Mouse (Mus musculus) T-helper 1 cell (primary cell): ENCODE results near the gene 2310007B03Rik.
"Not testable (repeated sequence)": the region's sequence is repeated elsewhere in the genome, so short reads cannot be mapped to it uniquely, and the experiment has no call there.

Experiments used
- in situ Hi-C: fragments of 300-600 bp; cut with MboI, MseI; formaldehyde crosslinking; loops from one replicate; pipeline ENCODE4 v1.15.1; 2025; ENCODE audit warnings: high pct_unique_total_duplicates

2310007B03Rik gene

DNA sequence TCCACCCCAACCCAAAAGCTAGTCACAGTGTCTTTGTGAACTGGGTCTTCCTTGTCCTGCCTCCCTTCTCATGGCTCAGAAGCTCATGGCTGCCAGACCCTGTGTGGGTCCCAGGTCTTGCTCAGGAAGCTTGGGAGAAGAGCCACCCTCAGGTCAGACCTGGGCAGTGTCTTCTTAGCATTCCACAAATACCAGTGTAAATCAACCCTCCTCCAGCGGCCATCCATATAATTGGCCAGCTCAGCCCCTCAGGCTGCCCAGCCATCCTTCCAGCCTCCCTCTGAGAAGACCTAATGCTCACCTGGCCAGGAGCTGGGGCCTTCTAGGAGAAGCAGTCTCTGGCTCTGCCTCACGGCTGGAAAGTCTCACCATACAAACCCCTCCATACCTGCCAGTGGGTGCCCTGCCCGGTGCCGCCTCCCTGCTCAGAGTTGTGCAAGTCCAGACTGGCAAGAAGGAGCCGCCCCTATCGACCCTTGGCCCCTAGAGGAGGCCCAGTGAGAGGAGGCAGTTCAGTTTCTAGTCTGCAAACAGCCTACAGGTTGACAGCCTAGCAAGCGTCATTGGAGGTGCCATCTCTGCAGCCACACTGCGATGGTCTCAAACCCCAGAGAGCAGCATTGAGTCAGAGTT lies at the start of gene 2310007B03Rik:
TSS of gene 2310007B03Rik (minus strand) at position 448 of the 633 bp plus-strand sequence.
- in situ Hi-C loops: no loop called here

DNA sequence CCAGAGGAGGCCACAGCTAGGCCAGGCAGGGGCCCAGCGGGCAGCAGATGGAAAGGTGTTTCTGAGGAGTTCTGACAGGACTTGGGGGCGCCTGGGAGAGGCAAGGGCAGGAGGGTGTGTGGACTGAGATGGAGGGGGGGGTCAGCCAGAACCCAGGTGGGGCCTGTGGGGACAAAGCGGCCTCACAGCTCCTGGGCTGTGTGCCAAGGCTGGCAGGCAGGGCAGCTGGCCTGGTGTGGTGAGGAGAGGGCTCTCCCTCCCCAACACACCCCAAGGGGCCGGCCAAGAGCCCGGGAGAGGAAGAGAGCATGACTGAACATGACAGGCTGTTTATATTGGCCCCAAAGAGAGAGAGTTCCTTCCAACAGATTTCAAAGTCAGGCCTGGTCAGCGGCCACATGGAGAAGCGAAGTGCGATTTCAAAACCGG lies 49.5 kb upstream of the 2310007B03Rik start:
- in situ Hi-C loops: no loop called here

DNA sequence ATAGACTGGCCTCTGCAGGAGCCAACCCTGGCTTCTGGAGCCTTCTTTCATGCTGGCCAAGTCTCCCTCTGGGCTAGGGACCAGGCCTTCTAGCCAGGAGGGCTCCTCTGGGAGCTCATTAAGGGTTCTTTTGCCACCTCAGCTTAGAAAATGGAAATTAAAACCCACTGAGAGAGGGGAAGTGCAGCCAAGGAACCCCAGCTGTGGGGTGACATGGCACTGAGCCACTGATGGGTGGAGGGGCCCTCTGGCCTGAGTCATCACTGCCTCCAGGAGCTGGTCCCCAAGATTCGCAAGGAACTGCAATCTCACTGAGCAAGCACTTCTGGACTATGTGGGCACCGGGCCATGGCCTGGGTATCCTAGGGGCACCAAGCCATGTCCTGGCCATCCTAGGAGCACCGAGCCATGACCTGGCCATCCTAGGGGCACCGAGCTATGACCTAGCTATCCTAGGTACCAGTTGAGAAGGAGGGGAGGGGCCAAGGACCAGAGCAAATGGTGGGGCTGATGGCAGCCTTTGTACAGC lies 46.9 kb upstream of the 2310007B03Rik start:
- in situ Hi-C loops: no loop called here

DNA sequence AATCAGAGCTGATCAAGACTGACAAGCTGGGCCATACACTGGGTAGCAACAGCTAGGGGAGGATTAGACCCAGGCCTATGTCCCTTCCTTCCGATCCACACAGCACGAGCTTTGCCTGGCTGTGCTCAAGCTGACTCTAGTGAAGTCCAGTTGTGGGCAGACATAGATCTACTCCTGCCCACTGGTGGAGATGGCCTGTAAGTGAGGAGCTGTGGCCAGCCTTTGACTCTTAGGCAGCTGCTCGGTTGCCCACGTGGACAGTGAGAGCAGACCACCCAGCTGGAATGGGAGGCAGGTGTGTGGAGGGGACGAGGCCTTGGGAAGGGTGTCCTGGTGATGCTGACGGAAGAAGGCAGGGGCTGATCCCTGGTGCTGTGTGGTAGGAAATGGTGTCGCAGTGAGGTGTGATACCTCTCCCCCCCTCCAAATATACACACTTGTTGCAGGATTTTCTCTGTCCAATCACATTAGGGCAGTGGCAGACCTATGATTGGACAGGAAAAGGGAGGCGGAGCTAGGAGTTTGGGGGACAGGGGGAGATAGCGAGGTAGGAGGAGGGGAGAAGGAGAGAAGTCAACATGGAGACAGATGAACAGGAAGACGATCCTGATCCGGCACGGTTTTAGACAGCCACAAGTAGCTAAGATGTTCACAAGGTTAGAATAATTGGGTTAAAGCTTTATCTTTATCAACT lies 45.7 kb upstream of the 2310007B03Rik start:
- in situ Hi-C loops: no loop called here

DNA sequence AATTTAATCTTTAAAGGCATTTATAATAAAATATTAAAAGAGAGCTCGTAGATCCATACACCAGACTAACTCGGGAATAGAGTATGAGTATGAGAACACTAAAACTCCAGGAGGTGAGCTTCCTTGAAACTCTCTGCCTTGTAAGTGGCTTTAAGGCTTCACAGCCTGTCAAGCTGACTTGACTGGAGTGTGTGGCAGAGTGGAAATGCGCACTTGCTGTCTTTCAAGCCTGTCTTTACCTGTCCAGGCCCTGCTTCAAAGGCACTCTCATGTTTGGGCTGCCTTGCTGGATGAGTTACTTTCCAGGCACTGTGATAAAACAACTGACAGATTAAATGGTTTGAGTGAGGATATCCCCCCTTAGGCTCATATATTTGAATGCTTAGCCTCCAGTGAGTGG lies 37.2 kb upstream of the 2310007B03Rik start:
- in situ Hi-C loops: no loop called here

DNA sequence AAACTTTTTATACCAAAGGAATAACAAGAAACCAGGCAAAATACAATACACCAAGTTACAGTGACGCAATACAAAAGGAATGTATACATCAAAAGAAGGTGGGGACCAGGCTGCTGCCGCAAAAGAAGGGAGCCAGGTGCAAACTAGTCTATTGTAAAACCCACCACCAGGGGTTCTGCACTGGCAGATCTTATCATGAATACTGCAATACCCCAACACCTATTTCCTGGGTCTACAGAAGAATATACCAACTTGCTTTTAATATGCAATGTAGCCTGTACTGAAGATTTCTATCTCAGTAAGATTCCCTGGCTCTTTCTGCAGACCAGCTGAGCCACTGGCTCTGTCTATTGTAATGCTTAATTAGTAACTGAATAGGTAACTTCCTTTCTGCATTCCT lies 36.7 kb upstream of the 2310007B03Rik start:
- in situ Hi-C loops: not testable (repeated sequence)

DNA sequence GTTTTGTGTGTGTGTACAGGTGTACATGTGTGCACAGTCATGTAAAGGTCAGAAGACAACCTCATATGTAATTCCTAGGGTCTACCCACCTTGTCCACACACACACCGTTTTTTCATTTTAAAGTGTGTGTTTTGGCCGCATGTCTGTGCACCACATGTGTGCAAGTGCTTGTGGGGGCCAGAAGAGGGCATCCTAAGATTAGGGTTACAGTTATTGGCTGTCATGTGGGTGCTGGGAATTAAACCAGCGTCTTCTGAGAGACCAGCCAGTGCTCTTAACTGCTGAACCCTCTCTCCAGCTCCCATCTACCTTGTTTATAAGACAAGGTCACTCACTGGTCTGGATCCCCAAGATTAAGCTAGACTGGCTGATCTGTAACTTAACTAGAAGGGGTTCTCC lies 34.2 kb upstream of the 2310007B03Rik start:
- in situ Hi-C loops: no loop called here

DNA sequence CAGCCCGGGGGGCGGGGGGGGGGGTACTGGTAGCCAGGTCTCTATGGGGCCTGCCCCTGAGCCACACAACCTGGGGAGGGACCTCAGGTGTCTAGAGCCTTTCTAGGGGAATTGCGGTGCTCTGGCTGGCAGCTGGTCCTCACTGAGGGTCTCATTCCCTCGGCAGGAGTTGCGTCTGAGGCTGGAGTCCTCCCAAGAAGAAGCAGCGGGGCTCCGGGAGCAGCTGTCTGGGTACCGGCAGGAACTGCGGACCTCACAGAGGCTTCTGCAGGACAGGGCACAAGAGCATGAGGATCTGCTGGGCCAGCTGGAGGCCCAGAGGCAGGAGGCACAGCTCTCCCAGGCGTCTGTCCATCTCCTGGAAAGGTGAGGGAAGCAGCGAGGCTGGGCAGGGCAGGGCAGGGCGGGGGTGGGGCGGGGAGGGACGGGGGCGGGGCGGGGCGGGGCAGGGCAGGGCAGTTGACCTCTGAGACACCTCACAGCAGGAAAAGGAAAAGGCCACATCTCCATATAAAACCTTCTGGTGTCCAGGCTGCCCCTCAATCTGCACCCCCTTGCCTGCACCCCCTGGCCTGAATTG lies 30.1 kb upstream of the 2310007B03Rik start:
- in situ Hi-C loops: no loop called here

DNA sequence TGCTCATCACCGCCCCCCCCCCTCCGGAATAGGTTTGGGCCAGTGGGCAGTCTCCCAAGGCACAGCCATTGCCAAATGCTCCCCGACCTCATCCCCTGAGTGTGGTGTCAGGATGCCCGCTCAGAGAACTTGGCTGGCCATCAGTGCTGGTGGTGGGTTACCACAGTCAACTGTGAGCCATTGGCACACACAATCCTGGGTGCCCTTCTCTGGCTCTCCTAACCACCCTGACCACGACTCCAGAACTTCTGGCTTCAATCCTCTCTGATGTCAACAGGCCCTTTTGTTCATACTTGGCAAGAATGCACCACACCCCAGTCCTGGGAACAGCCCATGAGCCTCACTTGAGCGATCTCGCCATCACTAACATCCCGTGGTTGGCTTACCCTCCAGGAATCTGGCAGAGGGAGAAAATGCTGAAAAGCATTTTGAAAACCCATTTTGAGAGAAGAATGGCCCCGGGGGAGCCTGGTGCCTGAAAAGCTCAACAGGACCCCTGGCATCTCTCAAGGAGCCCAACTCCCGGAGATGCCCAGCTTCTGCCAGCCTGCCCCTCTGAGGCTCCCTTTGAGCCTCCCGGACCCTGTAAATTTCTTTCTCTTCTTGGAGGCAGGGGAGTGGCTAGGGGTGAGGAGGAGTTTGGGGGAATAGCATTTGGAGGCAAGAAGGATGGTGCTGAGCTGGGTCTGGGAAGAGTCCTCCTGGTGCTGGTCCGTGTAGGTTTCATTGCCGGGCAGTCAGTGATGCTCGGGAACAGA lies 23.5 kb upstream of the 2310007B03Rik start:
- in situ Hi-C loops: no loop called here

DNA sequence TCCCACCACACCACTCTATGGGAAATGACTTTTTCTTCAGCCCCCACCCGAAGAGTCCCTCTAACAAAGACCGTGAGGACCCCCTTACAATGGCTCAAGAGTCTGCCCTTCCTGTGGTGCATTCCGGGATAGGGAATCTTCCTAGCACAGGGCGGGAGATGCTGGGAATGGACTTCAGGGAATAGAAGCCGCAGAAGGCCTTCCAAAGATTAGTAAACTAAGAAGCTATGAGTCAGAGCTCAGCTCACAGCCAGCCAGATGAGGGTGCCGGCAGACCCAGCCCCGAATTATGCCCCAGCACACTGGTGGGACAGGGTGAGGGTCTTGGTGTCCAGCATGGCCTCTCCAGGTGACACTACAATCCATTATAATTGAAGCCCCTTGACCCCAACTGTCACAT lies 21.5 kb upstream of the 2310007B03Rik start:
- in situ Hi-C loops: no loop called here

DNA sequence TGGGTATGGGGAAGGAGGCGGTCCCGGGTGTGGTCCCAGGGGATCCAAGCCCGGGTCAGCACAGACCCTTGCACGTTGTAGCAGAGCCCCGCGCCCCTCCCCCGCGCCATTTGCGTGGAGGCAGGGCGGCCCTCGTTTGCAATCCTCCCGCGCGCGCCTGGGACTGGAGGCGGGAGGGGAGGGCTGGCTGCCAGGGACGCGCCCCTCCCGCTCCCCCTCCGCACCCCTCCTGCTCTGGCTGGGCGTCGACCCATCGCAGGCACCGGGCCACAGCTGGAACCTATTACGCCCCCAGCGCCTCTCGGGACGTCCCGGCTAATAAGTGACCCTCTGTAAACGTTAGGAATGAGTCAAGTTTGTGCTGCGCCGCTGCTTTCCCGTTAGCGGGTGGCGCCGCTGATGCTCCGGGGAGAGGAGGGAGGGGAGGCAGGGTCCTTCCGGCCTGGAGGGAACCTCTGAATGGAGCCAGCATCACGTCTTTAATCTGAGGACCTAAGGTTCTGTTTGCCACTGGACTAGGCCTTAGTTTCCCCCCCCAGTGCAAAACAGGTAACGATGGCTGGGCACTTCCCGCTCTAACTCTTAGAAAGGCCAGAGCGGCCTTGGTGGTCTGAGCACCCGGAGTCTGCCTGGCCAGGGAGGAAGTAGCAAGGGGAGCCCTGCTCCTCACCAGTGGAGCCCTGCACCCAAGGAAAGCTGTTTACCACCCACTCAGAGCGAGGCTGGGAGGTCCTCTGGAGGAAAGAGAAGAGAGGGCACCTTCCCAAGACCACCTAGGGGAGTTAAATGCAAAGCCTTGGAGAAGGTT lies 16.0 kb upstream of the 2310007B03Rik start:
- in situ Hi-C loops: no loop called here

DNA sequence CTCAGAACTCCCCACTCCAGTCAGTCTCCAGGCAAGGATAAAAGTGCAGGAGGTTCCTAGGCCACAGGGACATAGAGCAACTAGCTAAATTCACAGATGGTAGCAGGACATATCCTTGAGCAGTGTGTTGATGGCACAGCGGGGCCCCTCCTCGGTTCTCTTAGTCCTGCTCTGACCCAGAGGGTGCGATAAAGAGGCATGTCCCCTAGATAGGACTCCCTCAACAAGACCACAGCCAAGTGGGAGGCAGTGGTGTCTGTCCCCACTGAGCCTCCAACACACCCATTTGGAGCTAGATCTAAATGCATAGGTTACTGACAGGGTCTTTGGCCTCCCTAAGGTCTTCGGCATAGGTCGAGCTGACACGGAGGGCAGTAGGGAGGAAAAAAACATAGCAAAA lies 15.1 kb upstream of the 2310007B03Rik start:
- in situ Hi-C loops: no loop called here

DNA sequence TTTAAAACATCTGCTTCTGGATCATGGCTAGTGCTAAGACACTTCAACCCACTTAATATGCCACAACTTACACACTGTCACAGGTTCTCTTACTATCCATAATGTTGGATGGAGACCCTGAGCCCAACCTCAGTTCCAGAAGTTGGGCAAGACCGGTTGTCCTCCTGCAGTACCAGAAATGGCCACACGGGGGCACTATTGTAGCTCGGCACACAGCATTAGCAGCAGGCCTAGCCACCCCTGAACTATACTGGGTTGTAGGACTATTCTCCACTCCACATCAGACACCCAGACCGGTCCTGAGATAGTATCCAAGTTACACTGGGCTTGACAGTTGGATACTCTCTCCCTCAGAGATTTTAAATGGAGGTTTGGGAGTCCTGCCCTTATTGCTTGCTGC lies 13.7 kb upstream of the 2310007B03Rik start:
- in situ Hi-C loops: no loop called here

DNA sequence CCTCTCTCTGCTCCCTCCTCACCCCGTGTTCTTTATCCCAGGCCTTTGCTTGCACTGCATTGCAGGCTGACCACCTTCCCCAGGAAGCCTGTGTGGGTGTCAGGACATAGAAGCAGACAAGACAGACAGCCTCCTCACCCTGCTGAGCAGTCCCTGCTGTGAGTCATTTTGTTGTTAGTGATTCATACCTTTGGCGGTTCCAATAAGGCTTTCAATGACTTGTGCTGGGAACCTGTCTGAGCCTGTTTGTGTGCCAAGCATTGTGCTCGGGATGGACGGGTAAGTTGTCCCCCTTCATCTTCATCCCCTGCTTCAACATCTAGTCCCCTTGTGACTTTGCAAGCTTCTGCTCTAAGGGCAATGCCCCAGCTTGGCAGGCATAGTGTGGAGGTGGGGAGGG lies 12.9 kb upstream of the 2310007B03Rik start:
- in situ Hi-C loops: no loop called here

DNA sequence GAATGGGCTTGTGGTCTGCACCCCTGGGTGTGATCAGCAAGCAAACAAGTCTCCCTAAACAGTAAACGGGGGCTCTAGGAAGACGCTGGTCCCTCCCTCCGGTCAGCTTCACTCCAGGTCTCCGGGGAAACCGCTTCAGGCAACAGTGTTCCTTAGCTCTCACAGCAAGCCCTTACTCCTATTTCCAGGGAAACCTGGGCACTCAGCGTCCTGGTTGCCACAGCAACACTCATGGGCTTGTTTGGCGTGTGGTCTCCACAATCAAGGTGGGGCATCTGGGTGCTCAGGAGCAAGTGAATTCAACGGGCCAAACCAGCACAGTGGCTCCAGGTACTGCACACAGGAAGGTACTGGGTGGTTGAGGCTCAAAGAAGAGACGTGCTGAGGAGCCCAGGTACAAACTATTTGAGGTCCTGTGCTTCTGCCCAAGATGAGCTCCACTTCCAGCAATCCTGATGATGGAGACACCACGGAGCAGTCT lies 7.6 kb upstream of the 2310007B03Rik start, which contains the start of gene Crocc2:
TSS of gene Crocc2 (plus strand) at position 431 of the 481 bp plus-strand sequence.
- in situ Hi-C loops: no loop called here

DNA sequence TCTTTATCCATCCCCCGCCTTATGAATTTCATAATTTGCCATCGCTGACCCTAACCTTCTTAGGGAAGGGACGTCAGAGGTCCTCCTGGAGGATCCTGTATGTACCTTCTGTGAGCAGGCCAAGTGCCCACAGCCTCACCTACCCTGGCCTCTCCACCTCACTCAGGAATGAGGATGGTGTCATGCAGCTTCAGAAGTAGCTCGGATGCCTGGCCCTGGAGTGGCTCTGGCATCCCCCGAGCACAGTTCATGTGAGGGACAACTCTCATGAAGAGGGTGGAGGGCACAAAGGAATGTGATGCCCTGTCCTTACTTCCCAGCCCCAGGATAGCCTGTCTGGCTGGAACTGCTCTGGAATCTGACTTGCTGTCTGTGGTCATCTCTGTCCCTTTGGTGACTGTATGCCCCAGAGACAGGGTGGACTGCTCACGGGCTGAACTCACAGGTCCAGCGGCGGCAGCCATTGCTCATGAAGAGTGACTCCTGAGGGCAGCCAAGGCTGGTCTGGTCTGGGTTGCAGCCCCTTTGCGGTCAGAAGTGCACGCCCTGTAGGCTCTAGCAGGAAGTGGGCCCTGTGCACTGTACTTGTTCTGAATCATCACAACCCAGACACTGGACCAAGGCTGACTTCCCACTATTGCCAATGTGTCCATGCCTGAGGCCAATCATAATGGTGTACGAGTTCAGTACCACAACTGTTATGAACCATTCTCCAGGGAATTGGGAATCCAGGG lies 5.8 kb upstream of the 2310007B03Rik start:
- in situ Hi-C loops: no loop called here

DNA sequence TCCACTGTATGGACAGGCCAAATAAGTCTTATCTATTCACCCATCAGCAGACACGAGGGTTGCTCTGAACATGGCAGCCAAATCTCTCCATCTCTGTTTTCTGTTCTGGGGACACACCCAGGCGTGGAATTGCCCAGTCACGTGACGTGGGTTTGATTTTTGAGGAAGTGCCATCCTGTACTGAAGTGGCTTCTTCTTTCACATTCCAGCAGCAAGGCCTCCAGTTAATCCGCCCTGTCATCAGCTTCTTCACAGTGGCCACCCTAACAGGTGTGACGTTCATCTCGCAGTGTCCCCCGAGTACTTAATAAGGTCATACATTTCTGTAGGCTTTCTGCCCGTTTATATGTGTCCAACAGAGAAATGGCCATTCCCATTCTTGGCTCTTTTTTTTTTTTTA lies 4.7 kb upstream of the 2310007B03Rik start:
- in situ Hi-C loops: no loop called here

DNA sequence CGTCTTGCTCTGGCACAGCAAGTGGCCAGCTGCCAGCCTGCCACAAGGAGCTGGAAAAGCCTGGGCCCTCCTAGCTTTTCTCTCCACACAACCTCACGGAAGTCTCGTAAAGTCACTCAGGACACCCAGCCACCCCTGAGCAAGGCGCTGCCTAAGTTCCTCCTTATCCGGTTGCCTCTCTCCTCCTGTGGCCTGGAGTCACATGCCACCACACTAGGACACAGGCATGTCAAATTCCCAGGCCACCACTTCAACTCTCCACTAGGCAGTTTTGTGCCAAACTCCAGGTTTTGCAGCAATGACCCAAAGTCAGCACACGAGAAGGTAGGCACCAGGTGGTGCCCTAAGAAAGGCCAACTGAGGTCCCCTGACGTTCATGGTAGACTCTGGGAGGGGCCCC lies 1.8 kb upstream of the 2310007B03Rik start:
- in situ Hi-C loops: no loop called here

DNA sequence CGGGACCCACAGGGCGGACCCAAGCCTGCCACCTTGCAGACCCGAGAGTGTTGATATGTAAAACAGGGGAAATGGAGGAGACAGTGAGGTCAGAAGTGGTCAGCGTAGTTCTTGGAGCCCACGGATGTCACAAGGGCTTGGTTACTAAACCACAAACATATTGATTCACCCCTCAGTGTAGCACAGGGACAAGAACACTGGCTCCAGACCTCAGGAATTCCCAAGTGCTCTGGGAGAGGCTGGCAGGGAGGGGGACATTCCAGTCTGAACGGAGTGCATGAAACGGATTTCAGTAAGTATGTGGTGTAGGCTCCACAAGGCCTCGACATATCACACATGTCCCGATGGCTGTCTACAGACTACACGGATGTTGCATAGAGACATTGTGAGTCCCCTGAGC lies 1.2 kb upstream of the 2310007B03Rik start:
- in situ Hi-C loops: no loop called here

DNA sequence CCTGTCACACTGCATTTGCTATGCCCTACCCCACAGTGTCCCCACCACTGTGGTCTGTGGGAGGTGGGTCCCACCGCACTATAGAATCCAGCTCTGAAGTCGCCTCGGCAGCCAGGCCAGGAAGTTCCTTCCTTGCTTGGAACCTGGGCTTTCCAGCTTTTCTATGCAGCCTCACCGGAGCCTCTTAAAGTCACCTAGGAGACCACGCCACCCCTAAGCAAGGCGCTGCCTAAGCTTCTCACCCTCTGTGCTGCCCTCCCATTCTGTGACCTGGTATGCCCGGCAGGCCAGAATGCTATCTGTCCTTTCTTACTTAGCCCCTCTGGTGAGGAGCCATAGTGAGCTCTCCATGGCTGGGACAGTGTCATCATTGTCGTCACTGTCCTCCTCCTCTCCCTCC lies 602 bp upstream of the 2310007B03Rik start:
- in situ Hi-C loops: no loop called here
